Mouse (Mus musculus) layer of hippocampus, adult 9-10 months (tissue): ENCODE measurements around the gene Mrps33.

Source experiments
- DNase-seq: peaks from one replicate; pipeline ENCODE4 v3.0.0; 2022; ENCODE audit warnings: low spot score

The Mrps33 gene

DNA sequence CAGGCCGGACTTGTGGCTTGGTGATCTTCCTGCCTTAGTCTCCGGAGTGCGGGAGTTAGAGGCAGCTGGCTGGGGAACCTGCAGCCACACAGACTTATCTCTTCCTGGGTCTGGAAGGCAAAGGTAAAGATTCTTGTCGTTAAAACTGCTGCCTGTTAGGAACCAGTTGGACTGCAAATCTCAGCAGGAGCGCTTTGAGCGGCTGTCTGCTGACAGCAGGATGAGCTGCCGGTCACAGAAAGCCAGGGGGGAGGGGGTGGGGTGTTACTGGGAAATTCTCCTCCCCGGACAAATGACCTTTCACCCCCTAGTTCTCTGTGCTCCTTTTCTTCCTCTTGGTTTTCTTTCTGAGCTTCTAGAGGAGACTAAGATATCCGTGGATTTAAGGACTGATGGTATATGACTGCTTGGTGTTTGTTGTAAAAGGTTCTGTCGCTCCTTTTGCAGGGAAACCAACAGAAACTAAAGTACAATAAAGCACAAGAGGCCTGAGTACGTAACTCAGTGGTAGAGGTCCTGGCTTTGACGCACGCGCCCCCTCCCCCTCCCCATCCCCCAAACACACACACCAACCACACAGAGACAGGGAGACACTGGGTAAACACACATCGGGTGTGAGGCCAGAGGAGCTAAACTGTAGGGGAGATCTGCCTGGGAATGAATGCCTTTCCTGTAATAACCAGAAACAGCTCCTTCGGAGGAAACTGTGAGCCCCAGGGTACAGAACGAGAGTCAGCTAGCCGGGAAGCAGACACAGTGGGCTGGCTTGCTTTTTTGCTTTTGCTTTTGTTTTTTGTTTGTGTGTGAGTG lies 29.7 kb downstream of the Mrps33 start:
- no peak for DNase-seq

DNA sequence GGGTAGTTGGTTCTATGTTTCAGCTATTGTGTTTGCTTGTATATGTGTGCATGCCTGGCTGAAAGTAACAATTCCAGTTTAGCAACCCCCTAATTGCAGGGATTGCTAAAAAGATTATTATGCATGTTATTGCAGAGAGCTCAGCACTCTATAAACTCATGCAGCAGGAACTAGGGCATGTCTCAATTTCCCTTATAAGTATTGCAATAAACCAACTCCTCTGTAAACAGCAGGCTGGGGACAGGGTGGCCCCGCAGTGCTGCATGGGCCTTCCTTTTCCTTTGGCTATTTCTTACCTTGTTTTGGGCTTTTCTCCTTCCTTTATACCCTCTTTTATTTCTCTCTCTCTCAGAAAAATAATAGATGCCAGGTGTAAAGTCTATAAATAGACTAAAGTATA lies 32.3 kb downstream of the Mrps33 start:
- DNase-seq, result no peak

DNA sequence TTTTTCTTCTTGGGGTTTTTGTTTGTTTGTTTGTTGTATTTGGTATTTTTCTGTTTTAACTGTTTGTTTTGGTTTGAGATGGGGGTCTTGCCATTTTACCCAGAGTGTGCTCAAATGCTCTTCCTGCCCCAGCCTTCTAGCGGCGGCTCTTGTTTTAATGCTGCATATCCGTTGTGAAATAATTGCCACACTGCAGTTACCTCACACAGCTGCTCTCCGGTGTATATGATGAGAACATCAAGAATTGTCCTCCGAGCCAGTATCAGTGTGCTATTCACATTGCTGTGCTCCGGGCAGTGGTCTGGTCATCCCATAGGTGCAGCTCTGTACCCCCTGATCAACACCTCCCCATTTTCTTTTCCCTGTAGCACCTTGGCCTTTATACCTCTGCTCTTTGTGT lies 34.5 kb downstream of the Mrps33 start:
- no peak for DNase-seq

DNA sequence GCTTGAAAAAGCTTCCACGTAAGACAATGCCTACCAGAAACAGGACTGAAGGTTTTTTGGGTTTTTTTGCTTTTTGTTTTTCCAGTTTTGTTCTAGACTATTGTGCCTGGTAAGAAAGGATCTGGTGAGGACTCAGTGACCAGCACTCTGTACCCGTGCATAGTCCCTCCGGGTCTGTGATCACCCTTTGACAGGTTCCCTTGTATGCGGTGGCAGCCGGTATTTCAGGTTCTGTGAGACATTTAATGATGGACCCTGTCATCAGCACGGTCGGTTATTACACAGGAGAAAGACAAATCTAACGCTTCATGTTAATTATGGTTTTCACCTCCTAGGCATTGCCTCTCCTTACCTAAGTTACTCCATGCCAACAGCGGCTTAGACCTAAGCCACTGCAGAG lies 35.8 kb downstream of the Mrps33 start:
- no peak for DNase-seq

GRCm38 (mm10) chr6:39757229-39757628 lies 53.6 kb downstream of the Mrps33 start:
- no peak for DNase-seq
